Mouse (Mus musculus): ENCODE data around the gene Lmcd1. TPM values are rescaled to one million over a fixed set of nuclear protein-coding genes. Genes with fewer than 3 reads are reported as not detected.
"Not testable (repeated sequence)": the region's sequence is repeated elsewhere in the genome, so short reads cannot be mapped to it uniquely, and the experiment has no call there.

Gene Lmcd1
- polyA plus RNA-seq (2015; fragmentation: Nextera tagmentation; extraction: Ambion mirVana) = 10.6 and 13.6 TPM in 2 replicates

- Histone ChIP-seq H3K27me3 (replicated peaks; ENCODE audit: control insufficient read depth, insufficient read depth, low read length) (no peaks in the 10 kb centered on the region), H3K36me3 (ENCODE audit: control insufficient read depth, insufficient read depth) (no peaks in the 10 kb centered on the region), H3K4me1 (replicated peaks; ENCODE audit: control insufficient read depth, insufficient read depth, low read length) (peaks cover 19% of the 10 kb centered on the region), H3K4me3 (replicated peaks; ENCODE audit: low read length) (peak within 1 kb of the TSS; percentile 39), H3K4me2 (ENCODE audit: low read length) (peak within 1 kb of the TSS; percentile 69), H3K9ac (replicated peaks; ENCODE audit: low read depth, low read length) (peak within 1 kb of the TSS; percentile 51; the same call in 1 of the 2 replicates), H3K9me3 (ENCODE audit: control insufficient read depth, low read length) (no peaks in the 10 kb centered on the region), H3K27ac (ENCODE audit: low read length) (peak within 1 kb of the TSS; percentile 75)
- ATAC-seq = peak; percentile 96
- whole genome bisulfite sequencing = 2% methylated on average over 21 of the region's 21 CpGs
These were observed at the start of gene Lmcd1 for GRCm38 (mm10) chr6:112273501-112274205. TSS of gene Lmcd1 (plus strand) at chr6:112273758.

GRCm38 (mm10) chr6:112223877-112224632 lies 49.5 kb upstream of the Lmcd1 start:
- Histone ChIP-seq H3K9ac (replicated peaks; ENCODE audit: low read depth, low read length) (no peak overlapping the region), H3K27me3 (replicated peaks; ENCODE audit: control insufficient read depth, insufficient read depth, low read length) (no peaks in the 10 kb centered on the region), H3K36me3 (ENCODE audit: control insufficient read depth, insufficient read depth) (no peaks in the 10 kb centered on the region), H3K27ac (ENCODE audit: low read length) (no peak overlapping the region), H3K4me1 (replicated peaks; ENCODE audit: control insufficient read depth, insufficient read depth, low read length) (0 out of 2 replicates have a peak, but pooled peaks cover 2% of the 10 kb centered on the region), H3K4me3 (replicated peaks; ENCODE audit: low read length) (no peak overlapping the region), H3K9me3 (ENCODE audit: control insufficient read depth, low read length) (no peaks in the 10 kb centered on the region), H3K4me2 (ENCODE audit: low read length) (no peak overlapping the region)
- WGBS = 83% methylated on average over 13 of the region's 13 CpGs
- no peak for ATAC-seq

GRCm38 (mm10) chr6:112236775-112237174 lies 36.8 kb upstream of the Lmcd1 start:
- Histone ChIP-seq H3K4me2 (ENCODE audit: low read length) (no peak overlapping the region), H3K27me3 (replicated peaks; ENCODE audit: control insufficient read depth, insufficient read depth, low read length) (no peaks in the 10 kb centered on the region), H3K27ac (ENCODE audit: low read length) (no peak overlapping the region), H3K9ac (replicated peaks; ENCODE audit: low read depth, low read length) (no peak overlapping the region), H3K4me1 (replicated peaks; ENCODE audit: control insufficient read depth, insufficient read depth, low read length) (no peaks in the 10 kb centered on the region), H3K9me3 (ENCODE audit: control insufficient read depth, low read length) (no peaks in the 10 kb centered on the region), H3K36me3 (ENCODE audit: control insufficient read depth, insufficient read depth) (no peaks in the 10 kb centered on the region), H3K4me3 (replicated peaks; ENCODE audit: low read length) (no peak overlapping the region)
- ATAC-seq = no peak
- 94% methylated on average over 1 of the region's 1 CpGs for WGBS

DNA sequence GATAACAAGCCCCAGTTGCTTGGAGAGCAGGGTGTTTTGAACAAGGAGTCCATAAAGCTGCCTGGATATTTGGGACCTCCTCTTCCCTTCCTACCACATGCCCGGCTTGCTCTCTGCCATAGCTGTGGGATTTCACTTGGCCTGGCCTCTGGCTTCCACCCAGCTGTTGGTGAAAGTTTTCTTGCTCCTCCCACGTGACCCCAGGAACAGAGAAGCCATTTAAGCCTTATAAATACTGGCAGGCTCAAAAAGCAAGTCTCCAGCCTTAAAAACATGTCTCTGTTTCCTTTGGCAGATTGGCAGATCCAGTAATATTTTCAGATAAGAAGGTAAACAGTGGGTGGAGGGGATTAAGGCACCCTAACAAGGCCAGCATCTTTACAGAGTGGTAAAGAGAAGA lies 31.3 kb upstream of the Lmcd1 start:
- Histone ChIP-seq H3K27ac (ENCODE audit: low read length) (no peak overlapping the region), H3K9ac (replicated peaks; ENCODE audit: low read depth, low read length) (no peak overlapping the region), H3K36me3 (ENCODE audit: control insufficient read depth, insufficient read depth) (no peaks in the 10 kb centered on the region), H3K4me1 (replicated peaks; ENCODE audit: control insufficient read depth, insufficient read depth, low read length) (peaks cover 9% of the 10 kb centered on the region), H3K4me3 (replicated peaks; ENCODE audit: low read length) (no peak overlapping the region), H3K9me3 (ENCODE audit: control insufficient read depth, low read length) (no peaks in the 10 kb centered on the region), H3K4me2 (ENCODE audit: low read length) (no peak overlapping the region), H3K27me3 (replicated peaks; ENCODE audit: control insufficient read depth, insufficient read depth, low read length) (no peaks in the 10 kb centered on the region)
- WGBS = 64% methylated on average over 2 of the region's 2 CpGs
- ATAC-seq = no peak

DNA sequence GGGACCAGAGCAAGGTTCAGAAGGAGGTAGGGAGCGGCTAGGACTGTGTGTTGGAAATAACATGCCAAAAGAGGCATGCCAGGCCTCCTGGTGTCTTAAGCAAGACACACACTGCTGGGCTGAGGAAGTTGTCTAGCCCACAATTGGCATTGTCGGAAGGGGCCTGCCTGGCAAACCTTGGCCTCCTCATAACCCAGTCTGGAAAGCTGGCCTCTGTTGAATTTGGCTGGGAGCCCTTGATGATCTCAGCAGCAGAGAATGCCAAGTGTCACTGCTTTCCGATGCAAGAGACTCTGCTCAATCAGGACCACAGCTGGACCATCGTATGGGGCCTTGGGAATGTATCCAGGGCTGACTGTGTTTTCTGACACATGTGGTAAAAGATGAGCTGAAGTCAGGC lies 27.9 kb upstream of the Lmcd1 start:
- ATAC-seq = peak; percentile 79
- Histone ChIP-seq H3K4me3 (replicated peaks; ENCODE audit: low read length) (no peak overlapping the region), H3K36me3 (ENCODE audit: control insufficient read depth, insufficient read depth) (no peaks in the 10 kb centered on the region), H3K27me3 (replicated peaks; ENCODE audit: control insufficient read depth, insufficient read depth, low read length) (no peaks in the 10 kb centered on the region), H3K4me2 (ENCODE audit: low read length) (no peak overlapping the region), H3K4me1 (replicated peaks; ENCODE audit: control insufficient read depth, insufficient read depth, low read length) (peaks cover 9% of the 10 kb centered on the region), H3K9me3 (ENCODE audit: control insufficient read depth, low read length) (no peaks in the 10 kb centered on the region), H3K27ac (ENCODE audit: low read length) (no peak overlapping the region), H3K9ac (replicated peaks; ENCODE audit: low read depth, low read length) (no peak overlapping the region)
- WGBS = 32% methylated on average over 4 of the region's 4 CpGs

DNA sequence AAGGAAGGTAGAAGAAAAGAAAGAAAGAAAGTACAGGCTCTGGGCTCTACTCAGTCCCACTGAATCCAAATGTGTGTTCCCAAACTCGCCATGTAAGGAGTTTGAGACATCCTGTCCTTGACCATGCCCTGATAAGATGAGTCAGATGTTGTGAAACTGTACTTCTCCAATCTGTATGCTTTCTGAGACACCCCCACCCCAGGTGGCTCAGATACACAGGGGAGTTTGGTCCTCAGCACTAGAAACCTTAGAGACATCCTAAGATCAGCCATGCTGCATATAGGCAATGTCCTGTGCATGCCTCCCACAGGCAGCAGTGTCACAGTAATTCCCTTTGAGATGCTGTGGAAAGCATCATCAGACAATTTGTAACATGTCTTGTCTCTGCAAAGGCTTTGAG lies 26.9 kb upstream of the Lmcd1 start:
- Histone ChIP-seq H3K27ac (ENCODE audit: low read length) (no peak overlapping the region), H3K9me3 (ENCODE audit: control insufficient read depth, low read length) (no peaks in the 10 kb centered on the region), H3K36me3 (ENCODE audit: control insufficient read depth, insufficient read depth) (no peaks in the 10 kb centered on the region), H3K4me1 (replicated peaks; ENCODE audit: control insufficient read depth, insufficient read depth, low read length) (peaks cover 9% of the 10 kb centered on the region), H3K4me2 (ENCODE audit: low read length) (no peak overlapping the region), H3K4me3 (replicated peaks; ENCODE audit: low read length) (no peak overlapping the region), H3K27me3 (replicated peaks; ENCODE audit: control insufficient read depth, insufficient read depth, low read length) (no peaks in the 10 kb centered on the region), H3K9ac (replicated peaks; ENCODE audit: low read depth, low read length) (no peak overlapping the region)
- 76% methylated on average over 1 of the region's 1 CpGs for WGBS
- no peak for ATAC-seq

GRCm38 (mm10) chr6:112253943-112254342 lies 19.6 kb upstream of the Lmcd1 start:
- H3K9me3 ChIP-seq (ENCODE audit: control insufficient read depth, low read length); H3K36me3 ChIP-seq (ENCODE audit: control insufficient read depth, insufficient read depth); H3K9ac ChIP-seq (replicated peaks; ENCODE audit: low read depth, low read length); H3K27ac ChIP-seq (ENCODE audit: low read length); H3K4me3 ChIP-seq (replicated peaks; ENCODE audit: low read length); ATAC-seq; H3K4me2 ChIP-seq (ENCODE audit: low read length); H3K27me3 ChIP-seq (replicated peaks; ENCODE audit: control insufficient read depth, insufficient read depth, low read length); H3K4me1 ChIP-seq (replicated peaks; ENCODE audit: control insufficient read depth, insufficient read depth, low read length): not testable (repeated sequence)
- 93% methylated on average over 2 of the region's 3 CpGs for WGBS

DNA sequence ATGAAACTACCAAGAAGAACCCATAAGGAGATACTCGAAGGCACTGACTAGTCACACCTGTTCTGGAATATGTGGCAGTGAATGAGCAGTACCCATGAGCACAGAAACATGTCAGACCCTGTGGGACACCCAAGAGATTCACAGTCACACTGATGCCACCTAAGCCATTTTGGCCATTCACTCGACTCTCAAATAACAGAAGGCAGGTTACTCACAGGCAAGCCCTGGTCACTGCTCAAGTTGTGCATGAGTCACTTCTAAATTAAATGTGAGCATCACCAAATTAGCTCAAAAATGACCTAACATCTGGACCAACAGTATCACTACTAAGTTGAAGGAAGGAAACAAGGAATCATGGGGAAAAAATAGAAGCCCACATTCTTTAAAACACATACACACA lies 18.6 kb upstream of the Lmcd1 start:
- ATAC-seq = no peak
- no peak overlapping the region for H3K9ac ChIP-seq (replicated peaks; ENCODE audit: low read depth, low read length)
- H3K4me1 ChIP-seq (replicated peaks; ENCODE audit: control insufficient read depth, insufficient read depth, low read length) = no peaks in the 10 kb centered on the region
- no peaks in the 10 kb centered on the region for H3K36me3 ChIP-seq (ENCODE audit: control insufficient read depth, insufficient read depth)
- H3K9me3 ChIP-seq (ENCODE audit: control insufficient read depth, low read length) = no peaks in the 10 kb centered on the region
- no peak overlapping the region for H3K27ac ChIP-seq (ENCODE audit: low read length)
- WGBS = 87% methylated on average over 2 of the region's 2 CpGs
- no peak overlapping the region for H3K4me2 ChIP-seq (ENCODE audit: low read length)
- no peak overlapping the region for H3K4me3 ChIP-seq (replicated peaks; ENCODE audit: low read length)
- H3K27me3 ChIP-seq (replicated peaks; ENCODE audit: control insufficient read depth, insufficient read depth, low read length) = no peaks in the 10 kb centered on the region

DNA sequence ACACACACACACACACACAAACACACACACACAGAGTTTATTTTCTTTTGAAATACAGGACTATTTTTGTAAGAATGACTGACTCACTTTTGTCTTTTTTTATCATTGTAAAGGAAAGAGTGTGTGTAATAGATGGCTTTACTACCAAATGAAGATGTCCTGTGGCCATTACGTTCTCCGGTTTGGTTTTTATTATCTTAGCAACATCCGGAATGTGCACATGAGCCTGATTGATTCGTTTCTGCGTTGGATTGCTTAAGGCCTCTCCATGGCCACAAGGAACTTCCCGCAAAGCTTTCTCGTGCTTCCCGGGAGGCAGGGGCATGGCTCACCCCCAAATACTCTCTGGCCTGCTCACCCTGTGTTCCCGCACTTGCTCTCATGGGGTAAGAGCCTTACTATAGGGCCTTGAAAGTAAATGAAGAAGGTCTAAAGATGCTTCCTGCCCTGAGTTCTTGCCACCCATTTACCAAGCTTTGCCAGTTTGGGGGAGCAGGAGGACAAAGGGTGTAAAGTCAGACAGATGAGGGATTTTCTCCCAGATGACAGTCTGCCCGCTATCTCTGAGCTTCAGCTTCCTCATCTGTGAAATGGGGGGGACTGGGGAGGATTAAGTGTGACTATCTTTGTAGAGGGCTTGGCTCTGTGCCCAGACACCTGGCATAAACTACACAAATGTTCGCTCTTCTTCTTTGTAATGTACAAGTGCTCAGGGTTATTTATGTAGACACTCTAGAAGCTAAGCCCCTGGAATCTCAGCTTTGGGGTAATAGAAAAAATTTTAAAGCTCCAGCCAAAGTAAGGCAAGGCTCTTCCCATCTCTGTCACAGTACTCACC lies 18.0 kb upstream of the Lmcd1 start:
- H3K9me3 ChIP-seq (ENCODE audit: control insufficient read depth, low read length) = no peaks in the 10 kb centered on the region
- no peak for ATAC-seq
- no peak overlapping the region for H3K27ac ChIP-seq (ENCODE audit: low read length)
- no peaks in the 10 kb centered on the region for H3K27me3 ChIP-seq (replicated peaks; ENCODE audit: control insufficient read depth, insufficient read depth, low read length)
- no peak overlapping the region for H3K4me3 ChIP-seq (replicated peaks; ENCODE audit: low read length)
- 73% methylated on average over 11 of the region's 11 CpGs for WGBS
- no peak overlapping the region for H3K9ac ChIP-seq (replicated peaks; ENCODE audit: low read depth, low read length)
- no peaks in the 10 kb centered on the region for H3K4me1 ChIP-seq (replicated peaks; ENCODE audit: control insufficient read depth, insufficient read depth, low read length)
- no peaks in the 10 kb centered on the region for H3K36me3 ChIP-seq (ENCODE audit: control insufficient read depth, insufficient read depth)
- no peak overlapping the region for H3K4me2 ChIP-seq (ENCODE audit: low read length)

Data from forebrain, embryonic 16.5 days (tissue).